9 mouse cellular contexts compared by ENCODE assay signal in the genomic region with DNA sequence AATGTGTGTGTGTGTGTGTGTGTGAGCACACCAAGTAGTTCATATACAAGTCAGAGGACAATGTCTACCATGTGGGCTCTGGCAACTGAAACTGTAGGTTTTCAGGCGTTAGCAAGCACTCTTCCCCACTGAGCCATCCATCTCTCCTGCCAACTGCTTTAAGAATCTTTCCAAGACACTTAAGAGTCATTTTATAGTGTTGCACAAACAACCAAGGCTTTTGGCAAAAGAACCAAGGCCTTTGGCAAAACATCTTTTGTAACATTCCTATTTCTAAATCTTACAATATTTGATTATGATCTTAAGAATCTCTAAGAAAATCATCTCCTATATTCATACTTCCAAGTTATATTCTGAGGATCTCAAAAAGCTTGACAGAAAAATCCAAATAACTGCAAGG. TPM values are rescaled to one million over a fixed set of nuclear protein-coding genes. Genes with fewer than 3 reads are reported as not detected.
DNase-seq lines count a peak whose midpoint lies in the region; ATAC-seq and TF ChIP-seq lines count a peak whose summit lies in the region.
"Had no signal": no experiment of that assay in that cellular context is flagged by ENCODE, and none has a peak within 500 bp of the region (broad histone marks: within the 10 kb centered on the region; RNA-seq: fewer than 3 reads in every experiment).

No protein-coding gene starts in this region.

- H3K4me2 ChIP-seq in heart, postnatal 0 days (ENCODE audit: low read depth, low read length) = peak overlapping the region; percentile 73

- no peak for TF ChIP-seq CTCF in heart, postnatal 0 days (IDR thresholded peaks at IDR 0.05; ENCODE audit: low read depth)

- H3K36me3 ChIP-seq in heart, postnatal 0 days (replicated peaks; ENCODE audit: control insufficient read depth, insufficient read depth, low read length) = no peaks in the 10 kb centered on the region

- no peaks in the 10 kb centered on the region for H3K27me3 ChIP-seq in heart, postnatal 0 days (ENCODE audit: control insufficient read depth, insufficient read depth, low read length)

- peaks cover 29% of the 10 kb centered on the region for H3K4me1 ChIP-seq in heart, postnatal 0 days (ENCODE audit: control insufficient read depth, insufficient read depth)

- 5% methylated on average over 1 of the region's 1 CpGs for WGBS in heart, postnatal 0 days

- H3K9ac ChIP-seq in heart, postnatal 0 days (replicated peaks; ENCODE audit: low read depth, low read length) = peak overlapping the region; percentile 97; the same call in 1 of the 2 replicates

- no peak for ATAC-seq in heart, postnatal 0 days (ENCODE audit: insufficient read depth, low read depth)
- no peak for ATAC-seq in megakaryocyte progenitor cell, adult 5-6 weeks (replicated peaks; ENCODE audit: poor library complexity)

- peak overlapping the region; percentile 99 for H3K27ac ChIP-seq in heart, postnatal 0 days (ENCODE audit: low read depth)

- no peak for TF ChIP-seq EP300 in heart, postnatal 0 days (IDR thresholded peaks at IDR 0.05; ENCODE audit: low read depth)

- H3K4me3 ChIP-seq in heart, postnatal 0 days (ENCODE audit: low read depth, low read length) = peak overlapping the region; percentile 90

- no peaks in the 10 kb centered on the region for H3K9me3 ChIP-seq in heart, postnatal 0 days (replicated peaks; ENCODE audit: control insufficient read depth, low read length)

- DNase-seq in gastrocnemius, adult 18-20 months (ENCODE audit: low spot score) = peak; percentile 25
- no peak for DNase-seq in gastrocnemius, postnatal 10 days
- peak; percentile 93 for DNase-seq in adipocyte (ENCODE audit: low spot score)
- no peak for DNase-seq in heart, postnatal 0 days (ENCODE audit: low spot score)
- DNase-seq in lung, postnatal 10 days = peak; percentile 24
- no peak for DNase-seq in B cell, adult 2 months
- no peak for DNase-seq in spleen, postnatal 36 days (ENCODE audit: low spot score in 2 of 2)
- DNase-seq: cerebellum, adult 8-10 months had no signal

RNA-seq across cellular contexts. Expression of a gene that starts 2.4 kb away (rescaled TPM):
- 10 to 100 TPM; 15.0 to 15.3 TPM for total RNA-seq in gastrocnemius, adult 18-20 months (2021)
- total RNA-seq in gastrocnemius, postnatal 10 days (2021) = 10 to 100 TPM; 22.9 to 27.7 TPM
- total RNA-seq in heart, postnatal 0 days (2014; rRNA removed; ENCODE audit: low replicate concordance) = 36.8 and 37.5 TPM in 2 replicates
- 19.0 TPM in 2 replicates for polyA plus RNA-seq in heart, postnatal 0 days (2015; fragmentation: Nextera tagmentation; extraction: Ambion mirVana)
- total RNA-seq in megakaryocyte progenitor cell, adult 5-6 weeks (2015) = 106 and 109 TPM in 2 replicates
- 55.6 and 61.3 TPM in 2 replicates for total RNA-seq in megakaryocyte progenitor cell, adult 5-6 weeks (2017)

Comparison
In these comparisons a context has a peak if more than half of its experiments do, and no peak if none do; other contexts are left out.
1. DNase-seq: peak in gastrocnemius, adult 18-20 months (single experiment), adipocyte (single experiment) and lung, postnatal 10 days (single experiment); none in gastrocnemius, postnatal 10 days (single experiment), heart, postnatal 0 days (single experiment), B cell, adult 2 months (0 of 2) and spleen, postnatal 36 days (0 of 2).